Mouse (Mus musculus): Measurements from ENCODE around the gene Rpap2.

The Rpap2 gene

GRCm38 (mm10) chr5:107687161-107687560 lies 90.0 kb downstream of the Rpap2 start:
- in situ Hi-C loops (cut with MseI, MboI): no loop called here

GRCm38 (mm10) chr5:107687592-107688498 lies 90.7 kb downstream of the Rpap2 start:
- in situ Hi-C loops (cut with MseI, MboI): no loop called here

GRCm38 (mm10) chr5:107688499-107688866 lies 91.3 kb downstream of the Rpap2 start:
- in situ Hi-C loops (cut with MseI, MboI): no loop called here

GRCm38 (mm10) chr5:107695019-107695418 lies 97.8 kb downstream of the Rpap2 start:
- in situ Hi-C loops (cut with MseI, MboI): no loop called here

GRCm38 (mm10) chr5:107698888-107699287 lies 101.7 kb downstream of the Rpap2 start:
- in situ Hi-C loops (cut with MseI, MboI): no loop called here

- in situ Hi-C loops (cut with MseI, MboI): no loop called here
Measured at GRCm38 (mm10) chr5:107700873-107701272, 103.7 kb downstream of the Rpap2 start.

GRCm38 (mm10) chr5:107701658-107702057 lies 104.5 kb downstream of the Rpap2 start:
- in situ Hi-C loops (cut with MseI, MboI): no loop called here

- in situ Hi-C loops (cut with MseI, MboI): no loop called here
Measured at GRCm38 (mm10) chr5:107703207-107703763, 106.1 kb downstream of the Rpap2 start.

- in situ Hi-C loops (cut with MseI, MboI): no loop called here
Measured at GRCm38 (mm10) chr5:107705756-107706155, 108.6 kb downstream of the Rpap2 start.

GRCm38 (mm10) chr5:107706262-107706661 lies 109.1 kb downstream of the Rpap2 start:
- in situ Hi-C loops (cut with MseI, MboI): no loop called here

- in situ Hi-C loops (cut with MseI, MboI): no loop called here
Measured at GRCm38 (mm10) chr5:107708124-107708797, 111.1 kb downstream of the Rpap2 start.

All from mouse trophoblast stem cell (cell line).